9 mouse cellular contexts compared by ENCODE assay signal in genomic region chr16:22260423-22261143, GRCm38 (mm10). TPM values are rescaled to one million over a fixed set of nuclear protein-coding genes. Genes with fewer than 3 reads are reported as not detected.
DNase-seq lines count a peak whose midpoint lies in the region; ATAC-seq and TF ChIP-seq lines count a peak whose summit lies in the region.
"Had no signal": no experiment of that assay in that cellular context is flagged by ENCODE, and none has a peak within 500 bp of the region (broad histone marks: within the 10 kb centered on the region; RNA-seq: fewer than 3 reads in every experiment).

No protein-coding gene starts in this region.

- H3ac ChIP-seq in myocyte (ENCODE audit: control insufficient read depth, insufficient read length), result no peak overlapping the region

- H3K79me2 ChIP-seq in myocyte (ENCODE audit: control insufficient read depth, insufficient read depth), result peaks cover 100% of the 10 kb centered on the region

- no peak for DNase-seq in heart, adult 11 months
- no peak for DNase-seq in lung, postnatal 36 days
- no peak for DNase-seq in embryonic facial prominence, embryonic 14.5 days (ENCODE audit: low spot score)
- DNase-seq in retina, postnatal 1 day, result no peak
- DNase-seq in frontal cortex, postnatal 25 days (ENCODE audit: low spot score in 2 of 2), result no peak
- DNase-seq: layer of hippocampus, adult 9-11 months had no signal

- H3K9ac ChIP-seq in heart, embryonic 13.5 days, result 0 out of 2 replicates have a peak overlapping the region, but pooled peaks have one; percentile 8
- no peak overlapping the region for H3K9ac ChIP-seq in lung, embryonic 15.5 days
- no peak overlapping the region for H3K9ac ChIP-seq in embryonic facial prominence, embryonic 14.5 days (ENCODE audit: low read depth, low read length)

- peaks cover 59% of the 10 kb centered on the region for H3K4me1 ChIP-seq in heart, embryonic 13.5 days
- H3K4me1 ChIP-seq in lung, embryonic 15.5 days, result peaks cover 42% of the 10 kb centered on the region
- H3K4me1 ChIP-seq in embryonic facial prominence, embryonic 14.5 days (ENCODE audit: control insufficient read depth, insufficient read depth, low read length), result peaks cover 28% of the 10 kb centered on the region

- no peak for TF ChIP-seq POLR2A in myocyte (IDR thresholded peaks at IDR 0.05; ENCODE audit: insufficient read length, low read depth)

- 44% methylated on average over 3 of the region's 3 CpGs for WGBS in heart, embryonic 13.5 days
- 46% methylated on average over 3 of the region's 3 CpGs for WGBS in lung, embryonic 15.5 days
- 59% methylated on average over 3 of the region's 3 CpGs for WGBS in embryonic facial prominence, embryonic 14.5 days

- H3K27me3 ChIP-seq in heart, embryonic 13.5 days (replicated peaks), result no peaks in the 10 kb centered on the region
- H3K27me3 ChIP-seq in lung, embryonic 15.5 days, result no peaks in the 10 kb centered on the region
- H3K27me3 ChIP-seq in embryonic facial prominence, embryonic 14.5 days (replicated peaks; ENCODE audit: control insufficient read depth, insufficient read depth, low read length), result no peaks in the 10 kb centered on the region
- H3K27me3 ChIP-seq in myocyte (ENCODE audit: control insufficient read depth, insufficient read depth, insufficient read length), result no peaks in the 10 kb centered on the region

- H3K9me3 ChIP-seq in heart, embryonic 13.5 days, result no peaks in the 10 kb centered on the region
- H3K9me3 ChIP-seq in lung, embryonic 15.5 days, result no peaks in the 10 kb centered on the region
- no peaks in the 10 kb centered on the region for H3K9me3 ChIP-seq in embryonic facial prominence, embryonic 14.5 days (ENCODE audit: control insufficient read depth, low read length)

- no peak overlapping the region for H3K27ac ChIP-seq in heart, embryonic 13.5 days (replicated peaks)
- H3K27ac ChIP-seq in lung, embryonic 15.5 days, result no peak overlapping the region
- H3K27ac ChIP-seq in embryonic facial prominence, embryonic 14.5 days (replicated peaks; ENCODE audit: low read depth, low read length), result no peak overlapping the region

- peak overlapping the region; percentile 46 for H3K4me2 ChIP-seq in heart, embryonic 13.5 days
- peak overlapping the region; percentile 35 for H3K4me2 ChIP-seq in lung, embryonic 15.5 days
- peak overlapping the region; percentile 4 for H3K4me2 ChIP-seq in embryonic facial prominence, embryonic 14.5 days (ENCODE audit: low read depth, low read length)
- H3K4me2 ChIP-seq in myocyte (ENCODE audit: low read depth), result peak overlapping the region; percentile 22

- no peak for ATAC-seq in heart, embryonic 13.5 days (ENCODE audit: extremely low read depth, insufficient number of reproducible peaks, low FRiP score, low TSS enrichment)
- no peak for ATAC-seq in lung, embryonic 15.5 days (ENCODE audit: borderline replicate concordance, extremely low read depth, low FRiP score, low TSS enrichment)
- no peak for ATAC-seq in embryonic facial prominence, embryonic 14.5 days (ENCODE audit: low read depth)

- H3K4me3 ChIP-seq in heart, embryonic 13.5 days, result no peak overlapping the region
- H3K4me3 ChIP-seq in lung, embryonic 15.5 days, result 0 out of 2 replicates have a peak overlapping the region, but pooled peaks have one; percentile 4
- H3K4me3 ChIP-seq in embryonic facial prominence, embryonic 14.5 days (ENCODE audit: low read depth, low read length), result no peak overlapping the region
- no peak overlapping the region for H3K4me3 ChIP-seq in myocyte

- H3K36me3 ChIP-seq in heart, embryonic 13.5 days, result 0 out of 2 replicates have a peak, but pooled peaks cover 5% of the 10 kb centered on the region
- no peaks in the 10 kb centered on the region for H3K36me3 ChIP-seq in lung, embryonic 15.5 days
- peaks cover 5% of the 10 kb centered on the region; the same call in 1 of the 2 replicates for H3K36me3 ChIP-seq in embryonic facial prominence, embryonic 14.5 days (ENCODE audit: control insufficient read depth, insufficient read depth, low read length)
- no peaks in the 10 kb centered on the region for H3K36me3 ChIP-seq in myocyte (ENCODE audit: control insufficient read depth, insufficient read depth)

TF ChIP-seq in myocyte, 11 proteins besides CTCF, POLR2A, EP300 and RAD21:
- TF ChIP-seq USF1 (IDR thresholded peaks at IDR 0.05; ENCODE audit: low read depth) (no peak), SRF (IDR thresholded peaks at IDR 0.05; ENCODE audit: control insufficient read depth, insufficient read length, low read depth) (no peak), MYOD1 (IDR thresholded peaks at IDR 0.05; ENCODE audit: control insufficient read depth in 1 of 3, insufficient read length in 2 of 3, low read depth in 2 of 3) (no peak), TCF3 (IDR thresholded peaks at IDR 0.05; ENCODE audit: insufficient read length, low read depth) (no peak), E2F4 (IDR thresholded peaks at IDR 0.05; ENCODE audit: insufficient read depth) (no peak), MYOG (IDR thresholded peaks at IDR 0.05; ENCODE audit: control insufficient read depth in 1 of 3, insufficient read depth in 1 of 3, insufficient read length in 2 of 3, low read depth in 2 of 3) (no peak), CEBPB (IDR thresholded peaks at IDR 0.05; ENCODE audit: insufficient read depth, poor library complexity, severe bottlenecking) (no peak), REST (IDR thresholded peaks at IDR 0.05; ENCODE audit: insufficient read depth, insufficient read length) (no peak), POLR2AphosphoS2 (IDR thresholded peaks at IDR 0.05; ENCODE audit: insufficient read length, low read depth) (no peak), TCF12 (IDR thresholded peaks at IDR 0.05; ENCODE audit: insufficient read depth, poor library complexity, severe bottlenecking) (no peak), MAX (IDR thresholded peaks at IDR 0.05; ENCODE audit: low read depth) (no peak)
TF ChIP-seq in myocyte: peak in this region for 0.

RNA-seq across cellular contexts. Expression of gene Tra2b, which starts 5.2 kb away (rescaled TPM):
- 189 and 217 TPM in 2 replicates for polyA plus RNA-seq in heart, embryonic 13.5 days (2015; fragmentation: Nextera tagmentation; extraction: Ambion mirVana)
- polyA plus RNA-seq in lung, embryonic 15.5 days (2015; fragmentation: Nextera tagmentation; extraction: Ambion mirVana), result 421 and 424 TPM in 2 replicates
- 266 and 290 TPM in 2 replicates for polyA plus RNA-seq in embryonic facial prominence, embryonic 14.5 days (2014; fragmentation: Nextera tagmentation; extraction: Ambion mirVana)
- polyA plus RNA-seq in myocyte (2012; fragmentation: generic; extraction: Trizol), result 41.2 TPM
